Mouse (Mus musculus): ENCODE results near the gene F8a. TPM values are rescaled to one million over a fixed set of nuclear protein-coding genes. Genes with fewer than 3 reads are reported as not detected.
"Not testable (repeated sequence)": the region's sequence is repeated elsewhere in the genome, so short reads cannot be mapped to it uniquely, and the experiment has no call there.

F8a gene
- total RNA-seq (2021) (1 to 10 TPM; 6.0 to 6.9 TPM), polyA plus RNA-seq (2012; rRNA removed) (5.1 and 5.9 TPM in 2 replicates)
- long read RNA-seq, transcript F8a-201 (1 exons, 2,505 nt) = major isoform, 27 of 27 reads
- long read RNA-seq, partial matches to known transcripts = 0 of 27 reads
- long read RNA-seq, other reads (novel, unspliced or antisense) = 0 of 27 reads

GRCm38 (mm10) chrX:73227914-73228605 is at the start of gene F8a:
Gene F8a, plus strand, starts transcription at chrX:73228291.
- peak within 1 kb of the TSS; percentile 68 for H3K4me3 ChIP-seq
- peak; percentile 82 to 88 for DNase-seq
- no peaks in the 10 kb centered on the region for H3K27me3 ChIP-seq (ENCODE audit: control insufficient read depth, insufficient read depth, low read length)
- H3K79me2 ChIP-seq (replicated peaks; ENCODE audit: control insufficient read depth, insufficient read depth, low read length) = no peaks in the 10 kb centered on the region
- 19% methylated on average over 39 of the region's 39 CpGs for WGBS
- H3K27ac ChIP-seq = peak within 1 kb of the TSS; percentile 83
- intact Hi-C loops (cut with DNase I) = loop anchor here (10.0 kb wide), 1 partner anchor 117 kb away; the partner anchor contains the start of gene Zfp275
- peak within 1 kb of the TSS; percentile 92 for H3K9ac ChIP-seq (ENCODE audit: low read depth, low read length)
- no peaks in the 10 kb centered on the region; the same call in 1 of the 2 replicates for H3K4me1 ChIP-seq (ENCODE audit: control insufficient read depth, insufficient read depth, low read length)
- TF ChIP-seq POLR2A (IDR thresholded peaks at IDR 0.05; ENCODE audit: insufficient read depth, low read depth, low read length) (peak; percentile 86), CTCF (IDR thresholded peaks at IDR 0.05) (no peak), EP300 (IDR thresholded peaks at IDR 0.05; ENCODE audit: insufficient read depth, low read depth, low read length) (0 out of 2 replicates have a peak, but pooled peaks have one; percentile 46)
- H3K36me3 ChIP-seq (ENCODE audit: control insufficient read depth, insufficient read depth, low read length) = no peaks in the 10 kb centered on the region; the same call in 1 of the 2 replicates

- H3K4me3 ChIP-seq; intact Hi-C loops (cut with DNase I); H3K9ac ChIP-seq (ENCODE audit: low read depth, low read length); H3K36me3 ChIP-seq (ENCODE audit: control insufficient read depth, insufficient read depth, low read length); H3K27ac ChIP-seq; H3K79me2 ChIP-seq (replicated peaks; ENCODE audit: control insufficient read depth, insufficient read depth, low read length); H3K4me1 ChIP-seq (ENCODE audit: control insufficient read depth, insufficient read depth, low read length); H3K27me3 ChIP-seq (ENCODE audit: control insufficient read depth, insufficient read depth, low read length): not testable (repeated sequence)
- WGBS = 80% methylated on average over 10 of the region's 12 CpGs
- peak in 1 of 2 experiments; percentile 29 for DNase-seq
These were observed 36.2 kb upstream of the F8a start, which contains the start of gene Xlr3b for GRCm38 (mm10) chrX:73191934-73192333. Gene Xlr3b, plus strand, starts transcription at chrX:73192207.

GRCm38 (mm10) chrX:73213819-73214564 is 14.1 kb upstream of the F8a start, which contains the start of gene Xlr4b:
Gene Xlr4b, plus strand, starts transcription at chrX:73214333.
- DNase-seq; H3K27me3 ChIP-seq (ENCODE audit: control insufficient read depth, insufficient read depth, low read length); H3K9ac ChIP-seq (ENCODE audit: low read depth, low read length); H3K4me3 ChIP-seq; H3K79me2 ChIP-seq (replicated peaks; ENCODE audit: control insufficient read depth, insufficient read depth, low read length); H3K4me1 ChIP-seq (ENCODE audit: control insufficient read depth, insufficient read depth, low read length); intact Hi-C loops (cut with DNase I); H3K27ac ChIP-seq; H3K36me3 ChIP-seq (ENCODE audit: control insufficient read depth, insufficient read depth, low read length): not testable (repeated sequence)
- WGBS = 64% methylated on average over 19 of the region's 19 CpGs

- no peaks in the 10 kb centered on the region; the same call in 1 of the 2 replicates for H3K4me1 ChIP-seq (ENCODE audit: control insufficient read depth, insufficient read depth, low read length)
- WGBS = 56% methylated on average over 1 of the region's 1 CpGs
- H3K9ac ChIP-seq (ENCODE audit: low read depth, low read length) = no peak overlapping the region
- H3K36me3 ChIP-seq (ENCODE audit: control insufficient read depth, insufficient read depth, low read length) = no peaks in the 10 kb centered on the region; the same call in 1 of the 2 replicates
- no peak overlapping the region for H3K27ac ChIP-seq
- intact Hi-C loops (cut with DNase I) = loop anchor here (10.0 kb wide), 1 partner anchor 119 kb away; the partner anchor contains the start of gene Zfp275
- DNase-seq = no peak
- no peak for TF ChIP-seq POLR2A (IDR thresholded peaks at IDR 0.05; ENCODE audit: insufficient read depth, low read depth, low read length)
- no peaks in the 10 kb centered on the region for H3K79me2 ChIP-seq (replicated peaks; ENCODE audit: control insufficient read depth, insufficient read depth, low read length)
- H3K4me3 ChIP-seq = no peak overlapping the region
- H3K27me3 ChIP-seq (ENCODE audit: control insufficient read depth, insufficient read depth, low read length) = no peaks in the 10 kb centered on the region
These were observed 2.7 kb upstream of the F8a start for GRCm38 (mm10) chrX:73225365-73225764.

- Histone ChIP-seq H3K79me2 (replicated peaks; ENCODE audit: control insufficient read depth, insufficient read depth, low read length) (no peaks in the 10 kb centered on the region), H3K27me3 (ENCODE audit: control insufficient read depth, insufficient read depth, low read length) (no peaks in the 10 kb centered on the region), H3K36me3 (ENCODE audit: control insufficient read depth, insufficient read depth, low read length) (no peaks in the 10 kb centered on the region; the same call in 1 of the 2 replicates), H3K4me3 (peak overlapping the region; percentile 68), H3K4me1 (ENCODE audit: control insufficient read depth, insufficient read depth, low read length) (no peaks in the 10 kb centered on the region; the same call in 1 of the 2 replicates), H3K9ac (ENCODE audit: low read depth, low read length) (peak overlapping the region; percentile 92), H3K27ac (peak overlapping the region; percentile 83)
- intact Hi-C loops (cut with DNase I) = loop anchor here (10.0 kb wide), 1 partner anchor 116 kb away; the partner anchor contains the start of gene Zfp275
- 16% methylated on average over 51 of the region's 51 CpGs for WGBS
- peak in 1 of 2 experiments; percentile 73 for DNase-seq
- TF ChIP-seq POLR2A (IDR thresholded peaks at IDR 0.05; ENCODE audit: insufficient read depth, low read depth, low read length) = no peak
These were observed 619 bp downstream of the F8a start for GRCm38 (mm10) chrX:73228606-73229214.

Measured in heart, adult 2 months (tissue).